Mouse (Mus musculus) spleen, adult 2 months (tissue): ENCODE results near the gene Radil. TPM values are rescaled to one million over a fixed set of nuclear protein-coding genes. Genes with fewer than 3 reads are reported as not detected.

Experiments used
- DNase-seq, 2 experiments: peaks; one replicate each; pipeline versions ENCODE4 v3.0.0 to v3.0.0-alpha.2; 2012 to 2021; ENCODE audit warnings: low spot score in 2 of 2, low read depth in 1 of 2
- H3K27ac ChIP-seq: fragments of 200-500 bp; 2 replicates; pipeline ENCODE4 v1.5.1; 2012; ENCODE audit warnings: low read length, inconsistent platforms; ENCODE audit not compliant: insufficient read depth
- H3K27me3 ChIP-seq: fragments of 200-500 bp; 2 replicates; pipeline ENCODE4 v1.6.1; 2012; ENCODE audit warnings: mild to moderate bottlenecking, moderate library complexity, low read length, inconsistent platforms; ENCODE audit not compliant: control insufficient read depth, insufficient read depth
- H3K36me3 ChIP-seq: fragments of 200-500 bp; 2 replicates; pipeline ENCODE4 v1.6.1; 2012; ENCODE audit warnings: mild to moderate bottlenecking, low read length, inconsistent platforms; ENCODE audit not compliant: control insufficient read depth, insufficient read depth
- H3K4me1 ChIP-seq: fragments of 200-500 bp; 2 replicates; pipeline ENCODE4 v1.6.1; 2011; ENCODE audit warnings: inconsistent platforms; ENCODE audit not compliant: control insufficient read depth, insufficient read depth, insufficient read length
- H3K4me3 ChIP-seq: fragments of 200-500 bp; 2 replicates; pipeline ENCODE4 v1.5.1; 2011; ENCODE audit warnings: mild to moderate bottlenecking, inconsistent platforms; ENCODE audit not compliant: insufficient read depth, insufficient read length; ENCODE audit errors: extremely low read depth
- CTCF ChIP-seq: fragments of 200-500 bp; IDR thresholded peaks from 2 replicates; pipeline ENCODE4 v1.5.1; 2011; ENCODE audit warnings: mild to moderate bottlenecking, inconsistent platforms; ENCODE audit not compliant: insufficient read depth, insufficient read length, insufficient replicate concordance; ENCODE audit errors: extremely low read depth
- POLR2A ChIP-seq: fragments of 200-500 bp; IDR thresholded peaks from 2 replicates; pipeline ENCODE4 v1.6.1; 2011; ENCODE audit warnings: low read depth, low read length, inconsistent platforms
- WGBS: fragments of 180-500 bp; shearing (Covaris S2); methylation state at CpG from one replicate; pipeline ENCODE4 v1.1.7; 2018; 5-methylcytosine and 5-hydroxymethylcytosine counted together
- polyA plus RNA-seq: library from polyadenylated mRNA; depleted of rRNA; stranded (reverse); fragments of >200 nt; gene quantifications from 2 replicates; pipeline ENCODE4 v1.2.3, GENCODE M21; 2012

The Radil gene
- polyA plus RNA-seq, 1 experiment, result 0.25 TPM

- Histone ChIP-seq H3K4me1 (no peaks in the 10 kb centered on the region), H3K27ac (no peak overlapping the region), H3K4me3 (no peak overlapping the region), H3K27me3 (no peaks in the 10 kb centered on the region), H3K36me3 (no peaks in the 10 kb centered on the region)
- no peak for DNase-seq
- WGBS, result 66% methylated on average over 5 of the region's 5 CpGs
- TF ChIP-seq POLR2A (no peak), CTCF (no peak)
Measured at GRCm38 (mm10) chr5:142545014-142545795, 5.7 kb downstream of the Radil start.

- no peak overlapping the region for H3K4me3 ChIP-seq
- H3K27ac ChIP-seq, result no peak overlapping the region
- WGBS, result 82% methylated on average over 3 of the region's 3 CpGs
- no peak for TF ChIP-seq CTCF
- TF ChIP-seq POLR2A, result no peak
- DNase-seq, result no peak
- H3K4me1 ChIP-seq, result no peaks in the 10 kb centered on the region
- H3K36me3 ChIP-seq, result no peaks in the 10 kb centered on the region
- no peaks in the 10 kb centered on the region for H3K27me3 ChIP-seq
Measured at GRCm38 (mm10) chr5:142537286-142537685, 13.6 kb downstream of the Radil start.

- Histone ChIP-seq H3K27ac (no peak overlapping the region), H3K36me3 (no peaks in the 10 kb centered on the region), H3K4me3 (no peak overlapping the region), H3K27me3 (no peaks in the 10 kb centered on the region), H3K4me1 (no peaks in the 10 kb centered on the region)
- TF ChIP-seq CTCF, result no peak
- no peak for DNase-seq
- WGBS, result 77% methylated on average over 4 of the region's 4 CpGs
Measured at GRCm38 (mm10) chr5:142535388-142535787, 15.5 kb downstream of the Radil start.

GRCm38 (mm10) chr5:142529915-142530314 lies 21.0 kb downstream of the Radil start, which contains the start of gene Papolb:
Gene Papolb (minus strand): TSS chr5:142530076.
- H3K4me1 ChIP-seq, result no peaks in the 10 kb centered on the region
- no peak within 1 kb of the TSS for H3K27ac ChIP-seq
- WGBS, result 57% methylated on average over 41 of the region's 41 CpGs
- H3K27me3 ChIP-seq, result peaks cover 3% of the 10 kb centered on the region; the same call in 1 of the 2 replicates
- no peak within 1 kb of the TSS for H3K4me3 ChIP-seq
- no peaks in the 10 kb centered on the region for H3K36me3 ChIP-seq
- TF ChIP-seq POLR2A (no peak), CTCF (no peak)
- no peak for DNase-seq

GRCm38 (mm10) chr5:142524711-142525464 lies 26.0 kb downstream of the Radil start:
- no peak for TF ChIP-seq POLR2A
- no peak for TF ChIP-seq CTCF
- H3K27ac ChIP-seq, result no peak overlapping the region
- H3K4me3 ChIP-seq, result no peak overlapping the region
- no peak for DNase-seq
- no peaks in the 10 kb centered on the region for H3K36me3 ChIP-seq
- 80% methylated on average over 8 of the region's 8 CpGs for WGBS
- no peaks in the 10 kb centered on the region for H3K4me1 ChIP-seq
- peaks cover 3% of the 10 kb centered on the region; the same call in 1 of the 2 replicates for H3K27me3 ChIP-seq

- H3K4me3 ChIP-seq, result no peak overlapping the region
- H3K27ac ChIP-seq, result no peak overlapping the region
Measured at GRCm38 (mm10) chr5:142521195-142521866, 29.6 kb downstream of the Radil start.

GRCm38 (mm10) chr5:142520360-142520759 lies 30.5 kb downstream of the Radil start:
- TF ChIP-seq POLR2A (no peak), CTCF (no peak)

More at GRCm38 (mm10) chr5:142521195-142521866, 29.6 kb downstream of the Radil start:
- DNase-seq, result no peak
- H3K27me3 ChIP-seq, result no peaks in the 10 kb centered on the region
- no peak for TF ChIP-seq CTCF
- TF ChIP-seq POLR2A, result no peak
- H3K4me1 ChIP-seq, result no peaks in the 10 kb centered on the region
- no peaks in the 10 kb centered on the region for H3K36me3 ChIP-seq
- 73% methylated on average over 11 of the region's 11 CpGs for WGBS

More at GRCm38 (mm10) chr5:142520360-142520759, 30.5 kb downstream of the Radil start:
- H3K27me3 ChIP-seq, result no peaks in the 10 kb centered on the region
- no peaks in the 10 kb centered on the region for H3K36me3 ChIP-seq
- no peaks in the 10 kb centered on the region for H3K4me1 ChIP-seq
- no peak overlapping the region for H3K27ac ChIP-seq
- 83% methylated on average over 4 of the region's 4 CpGs for WGBS
- no peak overlapping the region for H3K4me3 ChIP-seq
- DNase-seq, result no peak
